Mouse (Mus musculus) splenic B cell, adult 2 months (primary cell): ENCODE measurements around the gene Fto.

Experiments used
- DNase-seq: peaks from one replicate; pipeline ENCODE4 v3.0.0-alpha.2; 2011; ENCODE audit warnings: low read depth, low spot score
- H3K27me3 ChIP-seq: 2 replicates; pipeline ENCODE4 v1.6.1; 2012; ENCODE audit warnings: mild to moderate bottlenecking, low read length, moderate library complexity, mixed read lengths; ENCODE audit not compliant: control insufficient read depth, poor library complexity, insufficient read depth, severe bottlenecking
- H3K36me3 ChIP-seq: 2 replicates; pipeline ENCODE4 v1.6.1; 2012; ENCODE audit warnings: mild to moderate bottlenecking, low read length, moderate library complexity, mixed read lengths; ENCODE audit not compliant: control insufficient read depth, poor library complexity, insufficient read depth, severe bottlenecking

The Fto gene

GRCm38 (mm10) chr8:91381543-91382106 is 68.3 kb downstream of the Fto start:
- H3K27me3 ChIP-seq, result no peaks in the 10 kb centered on the region; the same call in 1 of the 2 replicates

GRCm38 (mm10) chr8:91383210-91383609 is 69.9 kb downstream of the Fto start:
- Histone ChIP-seq H3K27me3 (no peaks in the 10 kb centered on the region; the same call in 1 of the 2 replicates), H3K36me3 (no peaks in the 10 kb centered on the region)
- no peak for DNase-seq

More at GRCm38 (mm10) chr8:91381543-91382106, 68.3 kb downstream of the Fto start:
- H3K36me3 ChIP-seq, result no peaks in the 10 kb centered on the region
- DNase-seq, result peak; percentile 8

GRCm38 (mm10) chr8:91383811-91384210 is 70.5 kb downstream of the Fto start:
- Histone ChIP-seq H3K36me3 (no peaks in the 10 kb centered on the region), H3K27me3 (no peaks in the 10 kb centered on the region)
- DNase-seq, result no peak

GRCm38 (mm10) chr8:91384389-91384788 is 71.1 kb downstream of the Fto start:
- no peak for DNase-seq
- no peaks in the 10 kb centered on the region for H3K36me3 ChIP-seq
- no peaks in the 10 kb centered on the region for H3K27me3 ChIP-seq

GRCm38 (mm10) chr8:91385808-91386207 is 72.5 kb downstream of the Fto start:
- no peaks in the 10 kb centered on the region for H3K36me3 ChIP-seq
- no peaks in the 10 kb centered on the region for H3K27me3 ChIP-seq
- no peak for DNase-seq

GRCm38 (mm10) chr8:91390369-91391020 is 77.2 kb downstream of the Fto start:
- Histone ChIP-seq H3K36me3 (no peaks in the 10 kb centered on the region), H3K27me3 (no peaks in the 10 kb centered on the region)
- no peak for DNase-seq

- no peaks in the 10 kb centered on the region for H3K27me3 ChIP-seq
- no peak for DNase-seq
- H3K36me3 ChIP-seq, result no peaks in the 10 kb centered on the region
Observed at GRCm38 (mm10) chr8:91392261-91392660, 78.9 kb downstream of the Fto start.

GRCm38 (mm10) chr8:91395340-91396055 is 82.2 kb downstream of the Fto start:
- no peak for DNase-seq
- H3K36me3 ChIP-seq, result no peaks in the 10 kb centered on the region
- H3K27me3 ChIP-seq, result no peaks in the 10 kb centered on the region

- H3K27me3 ChIP-seq, result no peaks in the 10 kb centered on the region
- H3K36me3 ChIP-seq, result no peaks in the 10 kb centered on the region
- no peak for DNase-seq
Observed at GRCm38 (mm10) chr8:91398053-91398452, 84.7 kb downstream of the Fto start.

GRCm38 (mm10) chr8:91402980-91403975 is 90.0 kb downstream of the Fto start:
- Histone ChIP-seq H3K36me3 (no peaks in the 10 kb centered on the region), H3K27me3 (no peaks in the 10 kb centered on the region)
- DNase-seq, result no peak

GRCm38 (mm10) chr8:91404311-91404710 is 91.0 kb downstream of the Fto start:
- Histone ChIP-seq H3K27me3 (no peaks in the 10 kb centered on the region), H3K36me3 (no peaks in the 10 kb centered on the region; the same call in 1 of the 2 replicates)
- DNase-seq, result no peak

GRCm38 (mm10) chr8:91405099-91405498 is 91.8 kb downstream of the Fto start:
- H3K27me3 ChIP-seq, result no peaks in the 10 kb centered on the region
- peaks cover 2% of the 10 kb centered on the region for H3K36me3 ChIP-seq
- no peak for DNase-seq

GRCm38 (mm10) chr8:91406624-91407290 is 93.4 kb downstream of the Fto start:
- no peaks in the 10 kb centered on the region for H3K27me3 ChIP-seq
- DNase-seq, result no peak
- H3K36me3 ChIP-seq, result peaks cover 2% of the 10 kb centered on the region

GRCm38 (mm10) chr8:91407880-91408279 is 94.6 kb downstream of the Fto start:
- DNase-seq, result no peak
- peaks cover 2% of the 10 kb centered on the region for H3K36me3 ChIP-seq
- no peaks in the 10 kb centered on the region for H3K27me3 ChIP-seq
